Mouse (Mus musculus) left cerebral cortex, adult 11 months (tissue): ENCODE measurements around the gene Plppr2.

Source experiments
- DNase-seq: peaks from one replicate; pipeline ENCODE4 v3.0.0; 2022; ENCODE audit warnings: low spot score

Gene Plppr2

GRCm38 (mm10) chr9:21936692-21937570 lies at the start of gene Plppr2:
TSS of gene Plppr2 (plus strand) at chr9:21937033.
- DNase-seq: peak; percentile 96

- DNase-seq: no peak
Observed at GRCm38 (mm10) chr9:21889229-21889628, 47.6 kb upstream of the Plppr2 start.

GRCm38 (mm10) chr9:21901223-21901820 lies 35.5 kb upstream of the Plppr2 start:
- DNase-seq: peak; percentile 69

GRCm38 (mm10) chr9:21904031-21904430 lies 32.8 kb upstream of the Plppr2 start:
- DNase-seq: no peak

- no peak for DNase-seq
Observed at GRCm38 (mm10) chr9:21908216-21908615, 28.6 kb upstream of the Plppr2 start.

GRCm38 (mm10) chr9:21909474-21910223 lies 27.2 kb upstream of the Plppr2 start:
- no peak for DNase-seq

- DNase-seq: no peak
Observed at GRCm38 (mm10) chr9:21916851-21917492, 19.9 kb upstream of the Plppr2 start.

- peak; percentile 49 for DNase-seq
Observed at GRCm38 (mm10) chr9:21917493-21918034, 19.3 kb upstream of the Plppr2 start.

- peak; percentile 83 for DNase-seq
Observed at GRCm38 (mm10) chr9:21918035-21918592, 18.7 kb upstream of the Plppr2 start, which contains the start of gene Rab3d. TSS of gene Rab3d (minus strand) at chr9:21918192.

GRCm38 (mm10) chr9:21918692-21919384 lies 18.0 kb upstream of the Plppr2 start:
- DNase-seq: no peak

GRCm38 (mm10) chr9:21923036-21923435 lies 13.8 kb upstream of the Plppr2 start:
- DNase-seq: no peak

- no peak for DNase-seq
Observed at GRCm38 (mm10) chr9:21923490-21924098, 13.2 kb upstream of the Plppr2 start.

GRCm38 (mm10) chr9:21924099-21924493 lies 12.7 kb upstream of the Plppr2 start:
- DNase-seq: no peak

GRCm38 (mm10) chr9:21925034-21925433 lies 11.8 kb upstream of the Plppr2 start:
- DNase-seq: no peak

- DNase-seq: no peak
Observed at GRCm38 (mm10) chr9:21925506-21925905, 11.3 kb upstream of the Plppr2 start.

GRCm38 (mm10) chr9:21926155-21926554 lies 10.7 kb upstream of the Plppr2 start:
- DNase-seq: no peak

- no peak for DNase-seq
Observed at GRCm38 (mm10) chr9:21926784-21927183, 10.0 kb upstream of the Plppr2 start.

- DNase-seq: peak; percentile 92
Observed at GRCm38 (mm10) chr9:21927208-21927753, 9.6 kb upstream of the Plppr2 start, which contains the start of the genes Ccdc159 and Tmem205. TSS of gene Ccdc159 (plus strand) at chr9:21927471. TSS of gene Tmem205 (minus strand) at chr9:21927556.

- DNase-seq: no peak
Observed at GRCm38 (mm10) chr9:21929208-21929607, 7.6 kb upstream of the Plppr2 start.

- DNase-seq: no peak
Observed at GRCm38 (mm10) chr9:21932006-21932405, 4.8 kb upstream of the Plppr2 start.
